Mouse (Mus musculus): ENCODE results near the gene Rbm10. TPM values are rescaled to one million over a fixed set of nuclear protein-coding genes. Genes with fewer than 3 reads are reported as not detected.

Gene Rbm10
- polyA plus RNA-seq, 1 experiment = 28.7 TPM

GRCm38 (mm10) chrX:20691566-20691965, 74.3 kb downstream of the Rbm10 start:
- Histone ChIP-seq H3K27ac (ENCODE audit: insufficient read depth, low read length) (no peak overlapping the region), H3K4me3 (ENCODE audit: insufficient read depth, low read length) (no peak overlapping the region), H3K4me1 (ENCODE audit: control insufficient read depth, insufficient read depth, low read length) (no peaks in the 10 kb centered on the region)
- TF ChIP-seq POLR2A (IDR thresholded peaks at IDR 0.05; ENCODE audit: low read depth, low read length) = no peak
- no peak for TF ChIP-seq CTCF (IDR thresholded peaks at IDR 0.05; ENCODE audit: borderline replicate concordance, insufficient read depth, low read length)

DNA sequence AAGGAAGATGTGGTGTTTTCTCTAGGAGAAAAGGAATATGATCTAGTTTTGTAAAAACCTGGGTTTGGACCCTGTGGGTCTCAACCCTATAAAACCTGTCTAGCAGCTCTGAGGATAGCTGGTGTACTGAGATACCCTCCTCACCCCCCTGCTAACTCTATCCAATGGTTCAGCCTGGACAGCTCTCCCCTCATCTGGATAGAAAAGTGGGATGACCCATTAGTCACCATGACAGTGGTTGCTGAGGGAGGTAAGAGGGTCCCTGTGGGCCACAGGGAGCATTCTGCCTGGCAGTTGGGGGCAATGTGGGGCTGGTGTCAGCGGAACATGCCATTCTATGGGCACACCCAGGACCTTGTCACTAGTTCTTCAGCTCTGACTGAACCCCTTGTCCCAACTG, 75.3 kb downstream of the Rbm10 start:
- no peak overlapping the region for H3K4me3 ChIP-seq (ENCODE audit: insufficient read depth, low read length)
- H3K27ac ChIP-seq (ENCODE audit: insufficient read depth, low read length) = no peak overlapping the region
- no peaks in the 10 kb centered on the region for H3K4me1 ChIP-seq (ENCODE audit: control insufficient read depth, insufficient read depth, low read length)
- no peak for TF ChIP-seq CTCF (IDR thresholded peaks at IDR 0.05; ENCODE audit: borderline replicate concordance, insufficient read depth, low read length)

DNA sequence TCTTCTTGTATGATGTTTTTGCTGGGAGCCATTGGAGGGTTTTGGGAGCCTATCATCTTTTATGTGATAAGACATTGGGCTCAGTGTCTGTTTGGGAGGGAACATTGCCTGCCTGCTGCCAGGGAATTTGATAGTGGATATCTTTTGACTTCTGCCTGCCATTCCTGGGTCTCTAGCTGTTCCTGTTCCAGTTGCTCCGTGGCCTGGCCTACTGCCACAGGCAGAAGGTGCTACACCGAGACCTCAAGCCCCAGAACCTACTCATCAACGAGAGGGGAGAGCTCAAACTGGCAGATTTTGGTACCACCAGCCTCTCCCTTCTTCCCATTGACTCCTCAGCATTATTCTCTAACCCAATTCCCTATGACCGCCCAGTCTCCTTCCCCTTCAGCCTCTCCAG, 78.5 kb downstream of the Rbm10 start:
- Histone ChIP-seq H3K27ac (ENCODE audit: insufficient read depth, low read length) (no peak overlapping the region), H3K4me1 (ENCODE audit: control insufficient read depth, insufficient read depth, low read length) (no peaks in the 10 kb centered on the region), H3K4me3 (ENCODE audit: insufficient read depth, low read length) (no peak overlapping the region)
- no peak for TF ChIP-seq POLR2A (IDR thresholded peaks at IDR 0.05; ENCODE audit: low read depth, low read length)
- no peak for TF ChIP-seq CTCF (IDR thresholded peaks at IDR 0.05; ENCODE audit: borderline replicate concordance, insufficient read depth, low read length)

Other genes with a start within 250 kb of the Rbm10 start
- gene Jade3, start 191.8 kb upstream of the Rbm10 start, polyA plus RNA-seq (2011; ENCODE audit: insufficient read length, low read depth, missing spikeins) = 7.0 and 9.1 TPM in 2 replicates
- gene Rgn, start 67.7 kb upstream of the Rbm10 start, polyA plus RNA-seq (2011; ENCODE audit: insufficient read length, low read depth, missing spikeins) = not detected in 2 replicates
- gene Ndufb11, start 116 bp downstream of the Rbm10 start, polyA plus RNA-seq (2011; ENCODE audit: insufficient read length, low read depth, missing spikeins) = 116 and 126 TPM in 2 replicates
- 312 and 384 TPM in 2 replicates for gene Uba1, start 40.8 kb downstream of the Rbm10 start, polyA plus RNA-seq (2011; ENCODE audit: insufficient read length, low read depth, missing spikeins)
- 129 and 141 TPM in 2 replicates for gene Cdk16, start 70.5 kb downstream of the Rbm10 start, polyA plus RNA-seq (2011; ENCODE audit: insufficient read length, low read depth, missing spikeins)
- 13.1 and 22.9 TPM in 2 replicates for gene Usp11, start 86.4 kb downstream of the Rbm10 start, polyA plus RNA-seq (2011; ENCODE audit: insufficient read length, low read depth, missing spikeins)
- 76.4 and 90.9 TPM in 2 replicates for gene Araf, start 180.3 kb downstream of the Rbm10 start, polyA plus RNA-seq (2011; ENCODE audit: insufficient read length, low read depth, missing spikeins)

All from embryonic fibroblast, embryonic 13.5 days (primary cell).